Mouse (Mus musculus) midbrain, postnatal 0 days (tissue): ENCODE results near the gene Tnfaip8l1. TPM values are rescaled to one million over a fixed set of nuclear protein-coding genes. Genes with fewer than 3 reads are reported as not detected.

Experiments used
- ATAC-seq: fragments of 200-750 bp; cut with Nextera tagmentation; 2 replicates; pipeline ENCODE4 v1.8.0; 2017; ENCODE audit warnings: moderate number of reproducible peaks, mild to moderate bottlenecking, moderate TSS enrichment, moderate library complexity; ENCODE audit not compliant: low FRiP score
- DNase-seq: peaks from one replicate; pipeline ENCODE4 v3.0.0-alpha.2; 2015; ENCODE audit warnings: low spot score
- H3K27ac ChIP-seq: fragments of 300-500 bp; sonication (generic); 2 replicates; pipeline ENCODE4 v1.5.1; 2014; ENCODE audit warnings: low read depth, mild to moderate bottlenecking, low read length, mixed read lengths
- H3K27me3 ChIP-seq: fragments of 300-500 bp; sonication (generic); 2 replicates; pipeline ENCODE4 v1.6.1; 2014; ENCODE audit warnings: low read length, control low read depth, mixed read lengths; ENCODE audit not compliant: insufficient read depth
- H3K36me3 ChIP-seq: fragments of 300-500 bp; sonication (generic); 2 replicates; pipeline ENCODE4 v1.6.1; 2014; ENCODE audit warnings: low read length, control low read depth, mixed read lengths; ENCODE audit not compliant: insufficient read depth
- H3K4me1 ChIP-seq: fragments of 300-500 bp; sonication (generic); 2 replicates; pipeline ENCODE4 v1.6.1; 2014; ENCODE audit warnings: mild to moderate bottlenecking, control low read depth, antibody characterized with exemption, low read length, mixed read lengths; ENCODE audit not compliant: insufficient read depth
- H3K4me2 ChIP-seq: fragments of 300-500 bp; sonication (generic); 2 replicates; pipeline ENCODE4 v1.6.1; 2014; ENCODE audit warnings: low read depth, mild to moderate bottlenecking, low read length, mixed read lengths; ENCODE audit not compliant: poor library complexity, severe bottlenecking
- H3K4me3 ChIP-seq: fragments of 300-500 bp; sonication (generic); 2 replicates; pipeline ENCODE4 v1.5.1; 2014; ENCODE audit warnings: low read depth, mild to moderate bottlenecking, low read length, moderate library complexity
- H3K9ac ChIP-seq: fragments of 300-500 bp; sonication (generic); replicated peaks from 2 replicates; pipeline ENCODE4 v1.6.1; 2014; ENCODE audit warnings: mild to moderate bottlenecking, low read length, moderate library complexity, mixed read lengths; ENCODE audit not compliant: poor library complexity, severe bottlenecking
- H3K9me3 ChIP-seq: fragments of 300-500 bp; sonication (generic); 2 replicates; pipeline ENCODE4 v1.6.1; 2016; ENCODE audit warnings: low read length, control low read depth
- CTCF ChIP-seq: IDR thresholded peaks from 2 replicates; pipeline ENCODE4 v1.5.1; 2016; ENCODE audit warnings: antibody characterized with exemption, mild to moderate bottlenecking
- WGBS: fragments of 180-500 bp; shearing (Covaris S2); extraction: QIAGEN DNeasy Blood & Tissue Kit; methylation state at CpG from one replicate; pipeline ENCODE4 v1.1.7; 2014; 5-methylcytosine and 5-hydroxymethylcytosine counted together
- polyA plus RNA-seq: library from polyadenylated mRNA; unstranded; fragments of >200 nt; fragmentation: Nextera tagmentation; extraction: Ambion mirVana; gene quantifications from 2 replicates; pipeline ENCODE4 v1.2.1, GENCODE M21; 2015
- total RNA-seq: library from RNA; depleted of rRNA; stranded (reverse); fragments of >200 nt; gene quantifications from 2 replicates; pipeline ENCODE4 v1.2.3, GENCODE M21; 2014

Gene Tnfaip8l1
- total and polyA plus RNA-seq, 2 experiments from 2014 or later, result 8.4 to 15.1 TPM

DNA sequence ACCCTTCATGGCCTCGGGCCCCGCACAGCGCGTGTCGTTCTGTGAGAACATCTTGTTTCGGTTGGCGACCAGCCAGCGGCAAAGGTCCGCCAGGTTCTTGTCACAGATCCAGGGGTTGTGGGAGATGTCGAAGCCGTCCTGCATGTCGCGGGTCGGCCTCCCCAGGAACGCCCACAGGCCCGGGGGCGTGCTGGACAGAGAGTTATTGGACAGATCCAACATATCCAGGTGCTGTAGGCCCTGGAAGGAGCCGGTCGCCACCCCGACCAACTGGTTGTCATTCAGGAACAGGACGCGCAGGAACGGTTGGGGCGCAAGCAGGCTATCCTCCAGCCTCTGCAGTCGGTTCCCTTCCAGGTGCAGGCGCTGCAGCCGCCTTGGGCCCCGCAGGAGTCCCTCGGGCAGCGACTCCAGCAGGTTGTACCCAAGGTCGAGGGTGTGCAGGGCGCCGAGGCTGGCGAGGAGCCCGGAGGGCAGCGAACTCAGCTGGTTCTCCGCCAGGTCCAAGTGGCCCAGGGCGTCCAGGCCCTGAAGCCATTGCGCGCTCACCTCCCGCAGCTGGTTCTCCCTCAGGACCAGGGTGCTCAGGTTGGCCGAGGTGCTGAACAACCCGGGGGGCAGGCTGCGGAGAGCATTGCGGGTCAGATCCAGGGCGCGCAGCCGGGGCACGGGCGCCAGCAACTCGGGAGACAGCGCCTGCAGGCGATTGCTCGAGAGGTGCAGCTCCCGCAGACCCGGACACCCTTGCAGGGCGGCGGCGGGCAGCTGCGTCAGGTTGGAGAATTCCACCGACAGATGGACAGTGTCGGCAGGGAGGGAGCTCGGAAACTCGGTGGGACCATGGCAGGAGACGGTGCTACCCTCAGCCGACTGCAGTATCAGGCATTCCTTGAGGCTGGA, 42.0 kb upstream of the Tnfaip8l1 start:
- Histone ChIP-seq H3K4me3 (peak overlapping the region; percentile 5; the same call in 1 of the 2 replicates), H3K36me3 (peaks cover 14% of the 10 kb centered on the region), H3K27ac (no peak overlapping the region), H3K9ac (no peak overlapping the region), H3K4me2 (0 out of 2 replicates have a peak overlapping the region, but pooled peaks have one; percentile 15), H3K27me3 (peaks cover 38% of the 10 kb centered on the region), H3K4me1 (peaks cover 4% of the 10 kb centered on the region; the same call in 1 of the 2 replicates), H3K9me3 (peaks cover 6% of the 10 kb centered on the region; the same call in 1 of the 2 replicates)
- 7% methylated on average over 66 of the region's 66 CpGs for WGBS
- no peak for TF ChIP-seq CTCF
- no peak for ATAC-seq
- no peak for DNase-seq

DNA sequence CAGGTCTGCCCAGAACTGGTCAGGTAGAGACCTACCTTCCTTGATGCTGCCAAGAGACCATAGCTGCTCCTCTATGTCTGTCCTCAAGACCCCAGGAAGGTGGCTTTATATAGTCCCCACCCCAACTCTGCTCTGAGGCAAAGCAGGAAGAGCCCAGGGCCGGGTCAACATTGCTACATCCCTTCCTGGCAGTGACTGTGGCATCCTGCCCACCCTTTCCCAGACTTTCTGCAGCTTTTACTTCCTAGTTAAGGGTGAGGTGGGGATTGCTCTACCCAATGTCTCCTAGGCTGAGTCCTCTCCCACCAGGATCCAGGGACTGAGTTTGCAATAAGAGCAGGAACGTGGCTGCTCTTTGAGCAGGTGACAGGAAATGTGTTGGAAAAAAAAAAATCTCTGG, 40.5 kb upstream of the Tnfaip8l1 start, which contains the start of gene Lrg1:
Lrg1 (minus strand) TSS at position 176 of the 400 bp plus-strand sequence.
- no peak within 1 kb of the TSS for H3K4me2 ChIP-seq
- peaks cover 4% of the 10 kb centered on the region; the same call in 1 of the 2 replicates for H3K4me1 ChIP-seq
- peaks cover 38% of the 10 kb centered on the region for H3K27me3 ChIP-seq
- ATAC-seq, result no peak
- peaks cover 6% of the 10 kb centered on the region; the same call in 1 of the 2 replicates for H3K9me3 ChIP-seq
- no peak within 1 kb of the TSS for H3K27ac ChIP-seq
- 53% methylated on average over 2 of the region's 2 CpGs for WGBS
- peaks cover 26% of the 10 kb centered on the region for H3K36me3 ChIP-seq
- TF ChIP-seq CTCF, result no peak
- H3K4me3 ChIP-seq, result no peak within 1 kb of the TSS
- H3K9ac ChIP-seq, result no peak within 1 kb of the TSS
- DNase-seq, result no peak

DNA sequence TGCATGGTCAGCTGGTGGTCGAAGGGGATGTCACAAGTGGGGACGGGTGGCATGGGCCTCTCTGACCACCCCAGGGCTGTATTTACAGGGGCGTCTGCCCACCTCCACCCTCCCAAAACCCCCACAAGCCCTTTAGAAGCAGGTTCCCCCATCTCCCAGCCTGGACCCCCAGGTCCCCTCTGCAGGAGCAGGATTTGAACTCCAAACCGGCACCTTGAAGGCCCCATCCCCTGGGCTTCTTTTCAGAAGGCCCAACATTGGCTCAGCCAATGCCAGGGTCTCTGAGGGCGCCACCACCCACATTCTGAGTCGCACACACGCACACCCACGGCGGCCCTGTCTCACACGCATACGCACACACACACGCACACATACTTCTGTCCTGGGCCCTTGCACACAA, 39.1 kb upstream of the Tnfaip8l1 start:
- Histone ChIP-seq H3K4me1 (peaks cover 4% of the 10 kb centered on the region; the same call in 1 of the 2 replicates), H3K9ac (no peak overlapping the region), H3K27ac (no peak overlapping the region), H3K4me2 (no peak overlapping the region), H3K9me3 (peaks cover 6% of the 10 kb centered on the region; the same call in 1 of the 2 replicates), H3K36me3 (peaks cover 39% of the 10 kb centered on the region), H3K27me3 (peaks cover 36% of the 10 kb centered on the region), H3K4me3 (no peak overlapping the region)
- DNase-seq (no peak), ATAC-seq (no peak)
- TF ChIP-seq CTCF, result no peak
- WGBS, result 90% methylated on average over 12 of the region's 12 CpGs

DNA sequence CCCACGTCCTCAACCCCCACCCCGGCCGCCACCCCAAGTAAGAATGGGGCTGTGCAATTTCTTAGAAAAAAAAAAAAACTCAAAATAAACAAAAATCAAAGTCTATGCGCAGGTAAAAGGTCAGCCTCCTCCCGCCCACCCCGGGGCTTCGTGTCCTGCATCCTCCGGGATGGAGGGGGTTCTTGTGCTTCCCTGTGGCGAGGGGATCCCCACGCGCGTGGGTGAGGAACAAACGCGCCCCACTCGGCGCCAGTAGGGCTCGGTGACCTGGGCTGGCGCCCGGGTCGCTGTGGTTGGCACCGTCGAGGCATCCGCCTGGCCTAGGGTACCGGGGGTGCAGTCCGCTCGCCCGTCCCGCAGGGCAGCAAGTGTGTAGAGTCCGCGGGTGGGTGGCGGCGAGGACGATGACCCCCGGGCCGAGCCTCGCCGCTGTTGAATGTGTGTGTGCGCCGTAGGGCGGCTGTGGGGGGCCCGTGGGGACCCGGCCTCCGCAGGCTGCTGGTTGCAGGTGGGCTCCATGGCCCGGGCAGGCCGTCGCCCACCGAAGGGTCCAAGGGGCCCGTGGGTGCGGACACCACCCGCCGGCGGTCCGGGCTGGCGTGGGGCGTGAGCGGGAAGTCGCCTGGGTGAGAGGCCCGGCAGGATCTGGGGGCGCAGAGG, 38.5 kb upstream of the Tnfaip8l1 start:
- 52% methylated on average over 55 of the region's 59 CpGs for WGBS
- Histone ChIP-seq H3K9me3 (peaks cover 6% of the 10 kb centered on the region; the same call in 1 of the 2 replicates), H3K36me3 (peaks cover 43% of the 10 kb centered on the region), H3K9ac (no peak overlapping the region), H3K4me3 (no peak overlapping the region), H3K4me1 (peaks cover 4% of the 10 kb centered on the region; the same call in 1 of the 2 replicates), H3K4me2 (peak overlapping the region; percentile 22), H3K27ac (no peak overlapping the region), H3K27me3 (peaks cover 30% of the 10 kb centered on the region)
- ATAC-seq (peak; percentile 31; the same call in 1 of the 2 replicates), DNase-seq (no peak)
- no peak for TF ChIP-seq CTCF

DNA sequence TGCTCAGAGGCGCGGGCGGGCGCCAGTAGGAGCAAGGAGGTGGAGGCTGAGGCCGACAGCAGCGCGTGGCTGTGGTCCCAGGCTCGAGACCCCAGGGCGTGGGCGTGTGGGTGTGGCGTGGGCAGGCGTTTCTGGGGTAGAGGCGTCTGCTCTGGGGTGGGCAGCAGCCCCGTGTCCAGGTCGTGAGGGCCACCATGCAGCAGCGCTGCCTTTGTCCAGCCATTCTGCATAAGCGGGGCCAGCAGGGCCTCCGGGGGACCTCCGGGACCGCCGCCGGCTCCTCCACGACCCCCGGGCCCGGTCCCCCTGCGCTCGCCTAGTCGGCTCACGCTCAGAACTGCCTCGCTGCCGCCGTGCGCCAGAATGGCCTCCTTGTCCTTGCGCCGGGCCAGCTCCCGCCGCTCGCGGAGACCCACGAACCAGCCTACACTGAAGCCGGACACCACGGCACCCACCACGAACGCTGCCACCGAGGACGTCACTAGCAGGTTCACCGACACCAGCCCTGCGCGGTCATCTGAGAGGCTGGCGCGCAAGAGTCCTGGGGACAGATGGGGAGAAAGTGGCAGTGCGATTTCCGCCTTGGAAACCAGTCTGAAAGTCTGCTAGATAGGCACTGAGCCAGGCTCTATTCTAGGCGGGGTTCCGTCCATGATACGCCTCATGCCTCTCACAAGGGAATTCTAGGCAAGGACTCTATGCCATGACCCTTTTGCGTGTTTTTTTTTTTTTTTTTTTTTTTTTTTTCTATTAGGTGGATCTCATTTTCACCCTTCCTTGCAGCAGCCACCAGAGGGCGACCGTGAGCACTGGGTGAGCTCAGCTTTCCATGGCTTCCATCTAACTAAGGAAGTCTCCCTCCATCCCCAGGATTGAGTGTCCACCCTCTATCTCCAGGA, 37.7 kb upstream of the Tnfaip8l1 start:
- H3K4me1 ChIP-seq, result peaks cover 4% of the 10 kb centered on the region; the same call in 1 of the 2 replicates
- H3K4me2 ChIP-seq, result peak overlapping the region; percentile 22
- WGBS, result 25% methylated on average over 46 of the region's 59 CpGs
- H3K9ac ChIP-seq, result no peak overlapping the region
- H3K9me3 ChIP-seq, result peaks cover 6% of the 10 kb centered on the region; the same call in 1 of the 2 replicates
- H3K27me3 ChIP-seq, result peaks cover 22% of the 10 kb centered on the region
- H3K36me3 ChIP-seq, result peaks cover 51% of the 10 kb centered on the region
- H3K4me3 ChIP-seq, result 0 out of 2 replicates have a peak overlapping the region, but pooled peaks have one; percentile 1
- ATAC-seq, result 0 out of 2 replicates have a peak, but pooled peaks have one; percentile 2
- peak; percentile 79 for TF ChIP-seq CTCF
- no peak for DNase-seq
- H3K27ac ChIP-seq, result no peak overlapping the region
